Mouse (Mus musculus): ENCODE measurements around the gene Snrpf.
A peak's percentile ranks its signal among the peaks of the same experiment; 100 is the strongest.

The Snrpf gene

DNA sequence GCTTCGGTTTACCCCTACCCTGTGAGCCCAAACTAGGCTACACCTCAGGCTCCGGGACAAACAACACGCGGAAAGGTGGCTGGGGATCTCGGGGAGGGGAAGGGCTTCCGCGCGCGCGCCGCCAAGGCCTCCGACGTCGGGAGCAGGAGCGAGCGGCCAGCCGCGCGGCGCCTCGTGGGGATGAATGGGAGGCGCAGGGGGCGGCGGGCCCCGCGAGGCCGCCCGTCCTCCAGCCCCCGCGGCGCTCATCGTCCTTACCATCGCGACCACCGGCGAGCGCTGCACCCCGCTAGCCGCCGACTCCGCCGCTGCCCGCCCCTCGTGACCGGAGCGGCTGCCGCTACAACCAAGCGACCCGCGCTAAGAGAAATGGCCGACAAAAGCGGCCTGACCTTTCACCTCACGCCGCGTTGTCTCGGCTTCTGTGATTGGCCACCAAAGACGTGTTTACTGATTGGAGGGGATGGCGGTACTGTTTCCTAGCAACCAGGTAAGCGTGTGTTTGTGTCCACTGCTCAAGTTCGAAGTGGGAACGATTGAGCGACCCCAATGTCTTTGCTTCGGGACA, at the start of gene Snrpf:
Gene Snrpf (minus strand): TSS at position 426 of the 568 bp plus-strand sequence.
- peak; percentile 93 for DNase-seq (ENCODE audit: low read depth, low spot score)

DNA sequence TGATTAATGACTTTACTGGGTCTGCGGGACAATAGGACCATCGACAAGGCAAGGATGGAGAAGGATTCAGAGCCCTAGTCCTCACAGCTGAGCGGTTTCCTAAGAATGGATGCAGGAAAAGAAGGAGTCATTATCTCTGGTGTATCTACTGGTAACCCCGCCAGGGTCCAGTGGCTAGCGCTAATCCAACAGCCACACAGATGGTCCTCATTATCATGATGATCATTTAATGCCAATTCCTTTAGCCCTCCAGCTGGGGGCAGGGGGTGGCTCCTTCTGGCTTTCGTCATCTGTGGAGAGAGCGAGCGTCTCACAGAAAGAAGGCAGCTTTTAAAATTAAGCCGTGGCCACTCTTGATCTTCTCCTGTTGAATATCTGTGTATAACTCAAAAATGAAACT, 46.4 kb upstream of the Snrpf start:
- DNase-seq (ENCODE audit: low read depth, low spot score), result no peak

DNA sequence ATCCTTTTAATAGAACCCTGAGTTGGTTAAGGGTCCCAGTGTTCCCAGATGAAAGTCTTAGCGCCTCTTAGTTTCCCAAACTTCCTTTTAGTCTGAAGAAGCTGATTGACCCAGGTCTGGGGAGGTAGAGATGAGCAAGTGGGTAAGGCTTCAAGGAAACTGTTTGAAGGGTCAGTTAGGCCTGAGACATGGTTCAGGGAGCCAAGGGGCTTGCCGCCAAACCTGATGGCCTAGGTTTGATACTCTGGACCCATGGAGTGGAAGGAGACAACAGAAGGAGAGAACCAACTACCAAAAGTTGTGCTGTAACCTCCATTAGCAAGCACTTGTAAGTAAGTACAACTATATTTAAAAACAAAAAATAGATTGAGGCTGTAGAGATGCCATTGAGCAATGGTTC, 44.5 kb upstream of the Snrpf start:
- DNase-seq (ENCODE audit: low read depth, low spot score), result no peak

DNA sequence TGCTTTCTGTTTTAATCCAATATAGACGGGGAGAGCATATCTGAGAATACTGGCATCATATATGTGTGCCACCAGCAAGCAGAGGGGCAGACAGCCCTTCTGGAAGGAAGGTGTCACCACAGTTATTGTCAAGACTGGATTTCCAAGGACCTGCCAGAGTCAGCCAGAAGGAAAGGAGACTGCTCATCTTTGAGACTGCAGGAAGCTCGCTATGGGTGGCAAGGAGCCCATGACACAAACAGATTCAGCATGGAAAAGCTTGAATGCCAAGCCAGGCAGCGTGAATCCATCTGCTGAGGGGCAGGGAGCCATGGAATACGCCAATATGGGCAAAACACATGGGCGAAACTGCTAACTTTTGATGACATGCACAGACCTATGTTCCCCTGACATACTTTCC, 44.1 kb upstream of the Snrpf start:
- DNase-seq (ENCODE audit: low read depth, low spot score), result no peak

DNA sequence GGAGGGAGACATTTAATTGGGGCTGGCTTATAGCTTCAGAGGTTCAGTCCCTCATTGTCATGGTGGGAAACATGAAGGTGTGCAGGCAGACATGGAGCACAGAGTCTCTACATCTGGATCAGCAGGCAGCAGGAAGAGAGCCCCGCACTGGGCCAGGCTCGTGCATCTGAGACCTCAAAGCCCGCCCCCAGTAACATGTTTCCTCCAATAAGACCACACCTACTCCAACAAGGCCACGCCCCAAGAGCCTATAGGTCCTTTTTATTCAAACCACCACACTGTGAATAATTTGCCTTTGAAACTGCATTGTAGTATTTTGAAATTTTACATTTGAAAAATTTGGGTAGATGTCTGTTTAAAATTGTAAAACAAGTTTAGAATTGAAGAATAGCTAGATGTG, 42.6 kb upstream of the Snrpf start:
- DNase-seq (ENCODE audit: low read depth, low spot score), result no peak

DNA sequence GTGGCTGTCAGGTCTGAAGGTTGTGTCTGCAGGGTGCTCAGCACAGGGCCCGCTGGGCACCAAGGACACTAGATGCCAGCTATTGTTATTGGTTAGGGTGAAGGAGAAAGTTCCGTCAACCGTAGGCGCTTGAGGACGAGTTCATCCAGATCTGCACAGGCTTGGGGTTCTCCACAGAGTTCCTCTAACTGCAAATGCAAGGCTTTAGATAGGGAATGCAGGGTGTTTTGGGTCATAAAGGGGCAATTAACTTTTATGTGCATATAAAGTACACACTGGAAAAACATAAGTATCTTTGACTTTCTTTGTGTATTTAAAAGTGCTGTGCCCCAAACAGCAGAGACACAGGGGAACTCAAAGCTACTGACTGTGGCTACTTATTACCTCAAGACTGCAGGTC, 40.8 kb upstream of the Snrpf start:
- DNase-seq (ENCODE audit: low read depth, low spot score), result no peak

DNA sequence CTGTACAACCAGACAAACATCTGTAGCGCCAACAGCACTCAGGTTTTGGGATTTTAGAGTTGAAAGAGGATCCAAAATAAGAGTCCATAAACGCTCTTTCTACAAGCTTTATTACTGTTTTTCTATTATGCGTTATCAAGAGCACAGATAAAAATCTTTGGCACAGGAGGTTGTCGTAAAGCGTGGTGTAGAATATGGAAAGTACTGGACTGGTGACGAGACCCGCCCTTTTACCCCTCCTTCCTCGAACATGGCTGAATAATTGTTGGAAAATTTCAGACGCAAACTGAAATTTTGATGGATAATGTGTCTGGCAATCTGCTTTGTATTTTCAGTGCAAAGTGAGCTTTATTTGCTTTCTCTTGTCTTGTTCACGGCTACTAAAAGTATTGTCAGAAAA, 34.6 kb upstream of the Snrpf start:
- DNase-seq (ENCODE audit: low read depth, low spot score), result no peak

DNA sequence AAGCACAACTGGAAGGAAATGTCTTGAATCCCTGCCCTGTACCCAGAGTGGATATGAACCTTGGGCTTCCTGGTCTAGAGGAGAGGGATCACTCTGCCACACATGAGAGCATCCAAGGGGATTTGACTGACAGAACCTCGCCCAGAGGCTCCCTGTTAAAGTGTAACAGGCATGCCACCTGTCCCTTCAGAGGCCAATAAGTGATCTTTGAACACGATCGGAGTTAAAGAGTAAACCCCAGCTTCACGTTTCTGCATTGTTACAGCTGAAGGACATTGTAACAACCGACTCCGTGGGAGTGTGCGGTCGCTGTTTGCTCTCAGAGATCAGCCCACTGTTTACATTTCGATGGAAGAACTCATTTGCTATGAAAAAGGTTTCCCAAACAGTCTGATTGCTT, 34.2 kb upstream of the Snrpf start:
- DNase-seq (ENCODE audit: low read depth, low spot score), result no peak

DNA sequence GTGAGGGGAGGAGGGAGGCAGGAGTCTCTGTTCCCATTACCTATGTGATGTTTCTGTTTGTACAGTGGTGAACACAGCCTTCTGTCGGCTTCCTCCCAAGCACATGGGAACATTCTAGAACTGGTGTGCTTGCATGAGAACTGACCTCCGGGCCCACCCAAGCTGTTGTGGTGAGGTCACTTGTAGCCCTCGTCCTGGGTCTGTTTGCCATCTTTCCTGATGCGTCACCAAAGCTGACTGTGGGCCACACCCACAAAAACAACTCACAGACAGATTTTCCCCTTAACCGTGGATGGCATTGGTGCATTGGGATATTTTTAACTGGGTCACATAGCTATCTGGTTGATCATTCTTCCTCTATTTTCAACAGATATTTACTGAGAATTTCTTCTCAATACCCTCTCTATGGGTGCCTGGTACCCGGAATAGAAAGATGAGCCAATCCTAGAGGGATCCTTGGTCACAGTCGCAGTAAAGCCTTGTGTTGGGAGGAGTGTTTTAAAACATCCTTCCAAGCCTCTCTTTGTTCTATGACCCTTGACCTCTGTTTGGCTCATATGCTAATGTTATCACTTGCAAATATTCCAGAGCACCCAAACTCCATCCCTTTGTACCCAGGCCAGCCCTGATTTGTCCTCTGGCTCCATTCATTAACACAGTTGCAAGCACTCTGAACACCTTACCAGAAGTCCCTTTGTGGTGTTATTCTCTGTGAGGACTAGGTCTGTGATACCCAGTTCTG, 31.1 kb upstream of the Snrpf start:
- DNase-seq (ENCODE audit: low read depth, low spot score), result no peak

DNA sequence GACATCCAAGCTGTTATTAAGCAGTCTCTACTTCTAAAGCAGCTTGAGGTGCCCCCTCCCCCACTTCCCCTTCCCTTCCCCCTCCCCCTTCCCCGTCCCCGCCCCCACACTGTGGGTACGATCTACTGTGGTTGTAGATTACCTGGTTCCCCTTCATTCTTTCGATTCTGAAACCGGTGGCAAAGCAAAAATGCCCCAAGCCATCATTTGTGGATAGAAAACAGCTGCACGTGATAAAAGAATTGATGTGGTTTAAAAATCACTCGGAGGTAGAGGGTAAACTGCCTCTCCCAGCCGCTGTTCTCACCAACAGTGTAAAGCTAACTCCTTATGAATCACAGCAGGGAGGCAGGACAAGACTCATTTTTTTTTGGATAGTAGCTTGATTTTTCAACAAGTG, 25.3 kb upstream of the Snrpf start:
- DNase-seq (ENCODE audit: low read depth, low spot score), result peak; percentile 49

DNA sequence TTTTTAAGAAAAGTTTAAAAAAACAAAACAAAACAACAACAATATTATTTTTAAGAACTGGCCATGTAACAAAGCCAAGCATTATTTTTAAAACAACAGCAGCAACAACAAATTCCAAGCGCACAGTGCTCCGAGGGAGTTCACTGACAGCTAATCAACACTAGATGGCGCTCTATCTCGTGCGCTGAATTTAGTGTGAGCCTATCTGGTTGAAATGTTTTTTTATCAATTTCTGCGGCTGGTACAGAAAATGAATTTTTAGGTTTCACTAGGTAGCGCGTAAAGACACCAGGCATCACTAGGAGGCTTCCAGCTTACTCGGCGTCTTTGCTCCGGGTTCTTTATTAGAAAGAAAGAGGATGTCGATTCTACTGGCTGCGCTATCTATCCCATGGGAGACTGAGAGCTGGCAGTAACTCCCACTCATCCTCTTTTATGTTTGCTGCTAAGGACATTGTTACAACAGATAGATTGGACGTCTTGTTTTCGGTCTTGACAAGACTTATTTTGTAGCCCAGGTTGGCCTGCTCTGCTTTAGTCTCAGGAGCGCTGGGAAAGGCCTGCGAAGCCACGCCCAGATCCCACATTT, 22.0 kb upstream of the Snrpf start:
- DNase-seq (ENCODE audit: low read depth, low spot score), result peak; percentile 55

DNA sequence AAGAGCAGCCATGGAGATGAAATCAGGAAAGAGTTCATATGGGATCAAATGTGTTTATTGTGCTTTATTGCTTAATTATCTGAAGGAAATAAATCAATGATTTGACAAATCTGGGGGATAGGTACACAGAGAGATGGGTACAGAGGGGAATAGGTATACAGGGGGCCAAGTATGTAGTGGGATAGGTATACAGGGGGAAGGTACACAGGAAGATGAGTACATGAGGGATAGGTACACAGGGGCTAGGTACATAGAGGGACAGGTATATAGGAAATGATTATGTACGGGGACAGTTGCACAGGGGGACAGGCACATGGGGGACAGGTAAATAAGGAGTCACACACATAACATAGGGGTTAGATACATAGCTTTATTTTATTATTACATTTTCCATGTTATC, 21.4 kb upstream of the Snrpf start:
- DNase-seq (ENCODE audit: low read depth, low spot score), result no peak

DNA sequence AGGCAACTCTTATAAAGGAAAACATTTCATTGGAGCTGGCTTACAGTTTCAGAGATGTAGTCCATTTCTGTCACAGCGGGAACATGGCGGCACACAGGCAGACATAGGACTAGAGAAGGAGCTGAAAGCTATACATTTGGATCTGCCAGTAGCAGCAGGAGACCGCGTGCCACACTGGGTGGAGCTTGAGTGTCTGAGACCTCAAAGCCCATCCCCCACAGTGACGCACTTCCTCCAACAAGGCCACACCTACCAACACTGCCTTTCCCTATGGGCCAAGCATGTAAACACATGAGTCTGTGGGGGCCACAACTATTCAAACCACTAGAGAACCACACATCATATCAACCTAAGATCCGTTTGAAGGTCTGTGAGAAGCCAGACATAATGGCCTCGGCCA, 19.7 kb upstream of the Snrpf start:
- DNase-seq (ENCODE audit: low read depth, low spot score), result no peak

DNA sequence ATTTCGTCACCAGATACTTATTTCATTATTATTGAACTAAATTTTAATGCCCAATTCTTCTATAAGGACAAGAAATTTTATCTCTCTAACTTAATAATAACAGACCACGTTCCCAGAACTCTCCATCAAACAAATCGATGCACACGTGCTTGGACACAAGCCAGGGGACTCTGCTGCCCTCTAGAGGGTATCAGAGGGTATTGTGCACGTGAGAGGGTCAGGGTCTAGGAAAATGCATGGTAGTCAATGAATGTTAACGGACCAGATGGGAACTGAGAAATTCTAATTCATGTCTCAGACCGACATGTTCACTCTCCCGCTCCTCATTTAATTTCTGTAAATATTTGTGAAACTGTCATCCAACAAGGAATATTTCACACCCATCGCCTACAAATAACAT, 18.5 kb upstream of the Snrpf start:
- peak; percentile 28 for DNase-seq (ENCODE audit: low read depth, low spot score)

DNA sequence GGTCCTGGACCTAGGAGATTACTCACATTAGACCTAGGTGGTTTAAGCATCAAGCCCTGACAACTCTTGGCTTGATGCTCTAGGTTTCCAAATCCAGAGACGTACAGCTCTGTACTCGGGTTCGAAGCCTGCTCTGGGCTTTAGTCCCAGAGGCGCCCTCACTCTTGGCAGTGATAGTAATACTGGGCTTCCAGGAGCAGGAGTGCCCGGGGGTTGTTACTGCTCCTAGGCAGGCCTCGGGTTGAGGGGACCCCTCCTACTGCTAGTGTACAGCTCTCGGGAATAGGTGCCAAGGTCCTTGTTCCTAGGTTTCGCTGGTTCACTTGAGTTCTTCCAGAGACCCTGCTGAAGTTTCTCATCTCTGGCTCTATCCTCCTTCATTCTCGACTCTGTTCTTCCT, 16.8 kb upstream of the Snrpf start:
- DNase-seq (ENCODE audit: low read depth, low spot score), result no peak

DNA sequence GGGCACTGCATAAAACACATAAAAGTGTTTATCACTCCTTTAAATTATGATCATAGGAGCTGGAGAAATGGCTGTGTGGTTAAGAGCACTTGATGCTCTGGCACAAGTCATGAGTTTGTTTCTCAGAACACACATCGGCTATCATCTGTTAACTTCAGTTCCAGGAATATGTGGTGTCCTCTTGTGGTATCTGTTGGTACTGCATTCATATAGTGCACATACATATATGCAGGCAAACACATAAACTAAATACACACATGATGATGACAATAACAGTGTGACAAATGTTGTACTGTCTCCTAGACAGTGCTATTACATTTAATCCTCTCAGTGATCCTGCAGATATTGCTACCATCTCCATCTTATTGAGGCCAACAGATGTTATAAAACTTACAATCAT, 13.8 kb upstream of the Snrpf start:
- no peak for DNase-seq (ENCODE audit: low read depth, low spot score)

DNA sequence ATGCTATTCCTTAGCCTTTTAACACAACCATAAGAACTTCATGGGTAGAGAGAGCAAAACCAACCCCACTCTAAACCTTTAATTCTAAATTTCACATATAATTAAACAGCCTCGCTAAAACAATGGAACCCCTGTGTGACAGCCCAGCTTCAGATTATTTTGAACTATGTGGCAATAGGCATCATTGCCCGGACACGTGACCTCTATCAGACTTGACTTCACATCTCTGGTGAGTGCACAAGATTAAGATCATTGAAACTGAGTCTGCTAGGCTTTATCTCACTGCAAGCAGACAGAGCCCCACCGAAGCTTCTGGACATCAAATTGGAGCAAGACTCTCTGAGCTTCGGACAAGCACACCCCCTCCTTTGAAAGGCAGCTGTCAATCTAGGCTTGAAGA, 12.8 kb upstream of the Snrpf start:
- DNase-seq (ENCODE audit: low read depth, low spot score), result no peak

DNA sequence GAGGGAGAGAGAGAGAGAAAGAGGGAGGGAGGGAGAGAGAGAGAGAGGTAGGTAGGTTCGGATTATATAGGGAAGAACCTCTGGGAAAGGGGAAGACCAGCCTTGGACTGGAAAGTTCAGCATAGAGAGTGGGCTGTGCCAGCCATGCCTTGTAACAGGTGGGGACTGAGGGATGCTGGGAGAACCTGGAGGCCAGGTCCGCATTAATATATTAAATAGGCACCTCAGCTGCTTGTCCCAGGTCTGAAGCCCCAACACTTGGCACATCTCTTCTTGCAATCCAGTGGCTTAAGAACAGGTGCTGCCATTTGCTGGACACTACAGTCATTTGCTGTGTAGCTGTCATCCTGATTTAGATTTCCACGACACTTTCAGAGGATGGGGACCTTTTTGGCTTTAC, 7.1 kb upstream of the Snrpf start:
- DNase-seq (ENCODE audit: low read depth, low spot score), result no peak

DNA sequence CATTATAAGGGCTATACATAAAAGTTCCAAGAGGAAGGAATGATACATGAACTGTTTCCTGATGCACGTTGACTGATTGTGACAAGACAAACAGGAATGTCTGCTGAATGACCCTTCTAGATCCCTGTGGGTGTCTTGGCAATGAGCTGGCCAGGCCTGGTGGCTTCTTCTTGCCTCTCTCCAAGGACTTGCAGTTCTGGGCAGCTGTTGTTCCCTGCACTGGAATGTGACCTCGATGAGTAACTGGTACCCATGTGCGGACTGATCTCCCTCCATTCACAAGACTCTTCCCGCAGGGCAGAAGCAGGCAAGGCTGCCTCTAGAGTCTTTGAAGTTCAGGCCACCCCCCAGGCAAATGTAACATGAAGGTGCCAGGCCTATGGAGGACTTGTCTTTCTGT, 6.3 kb upstream of the Snrpf start:
- no peak for DNase-seq (ENCODE audit: low read depth, low spot score)

DNA sequence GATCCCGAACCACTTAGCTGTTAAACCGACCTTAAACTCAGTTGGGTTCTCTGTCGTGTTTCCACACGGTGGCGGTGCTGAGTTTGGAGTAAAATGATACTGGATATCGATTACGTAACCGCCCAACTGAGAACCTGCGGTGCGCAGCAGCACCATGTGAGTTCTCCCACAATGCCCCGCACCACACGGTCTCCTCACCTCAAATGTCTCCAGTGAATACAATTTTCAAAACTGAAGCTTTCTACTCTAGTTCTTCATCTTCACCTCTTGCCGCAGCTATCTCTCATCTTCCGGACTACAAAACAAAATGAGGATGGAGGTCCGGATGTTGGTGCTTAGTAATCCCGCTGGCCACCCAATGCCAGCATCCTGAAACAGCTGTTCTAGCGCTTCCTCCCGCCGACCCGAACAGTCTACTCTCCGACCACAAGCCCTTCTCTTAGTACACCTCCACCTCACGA, 4.5 kb upstream of the Snrpf start:
- DNase-seq (ENCODE audit: low read depth, low spot score), result peak; percentile 90

DNA sequence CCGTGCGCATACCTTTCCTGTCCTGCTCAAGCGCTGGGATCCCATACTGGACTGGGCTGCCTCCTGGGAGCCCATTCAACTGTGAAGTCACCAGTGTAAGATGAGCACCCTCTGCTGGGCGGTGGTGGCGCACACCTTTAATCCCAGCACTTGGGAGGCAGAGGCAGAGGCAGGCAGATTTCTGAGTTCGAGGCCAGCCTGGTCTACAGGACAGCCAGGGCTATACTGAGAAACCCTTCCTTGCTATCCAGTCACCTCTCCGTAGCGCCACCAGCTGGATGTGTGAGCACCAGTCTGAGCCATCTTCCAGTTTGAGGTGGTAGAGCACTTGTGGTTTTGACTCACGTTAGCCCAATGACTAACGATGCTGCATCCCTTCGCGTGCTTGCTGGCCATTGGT, 3.0 kb upstream of the Snrpf start:
- peak; percentile 24 for DNase-seq (ENCODE audit: low read depth, low spot score)

DNA sequence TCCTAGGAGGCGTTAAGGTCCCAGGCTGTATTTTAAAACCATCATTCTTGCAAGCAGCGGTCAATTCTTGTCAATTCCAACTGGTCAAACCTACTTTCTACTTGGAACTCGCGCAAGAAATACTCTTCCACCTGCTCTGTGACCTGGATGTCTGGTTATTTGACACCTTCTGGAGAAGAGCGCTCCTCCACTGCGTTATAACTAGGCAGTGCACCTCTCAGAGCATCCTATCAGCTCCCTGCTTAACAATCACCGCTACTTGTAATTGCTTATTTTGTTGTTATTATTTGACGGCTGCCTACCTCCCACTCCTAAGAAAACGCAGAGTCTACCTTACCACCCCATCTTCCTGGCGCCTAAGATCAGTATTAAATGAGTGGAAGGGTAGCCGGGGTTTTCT, 710 bp downstream of the Snrpf start:
- no peak for DNase-seq (ENCODE audit: low read depth, low spot score)

DNA sequence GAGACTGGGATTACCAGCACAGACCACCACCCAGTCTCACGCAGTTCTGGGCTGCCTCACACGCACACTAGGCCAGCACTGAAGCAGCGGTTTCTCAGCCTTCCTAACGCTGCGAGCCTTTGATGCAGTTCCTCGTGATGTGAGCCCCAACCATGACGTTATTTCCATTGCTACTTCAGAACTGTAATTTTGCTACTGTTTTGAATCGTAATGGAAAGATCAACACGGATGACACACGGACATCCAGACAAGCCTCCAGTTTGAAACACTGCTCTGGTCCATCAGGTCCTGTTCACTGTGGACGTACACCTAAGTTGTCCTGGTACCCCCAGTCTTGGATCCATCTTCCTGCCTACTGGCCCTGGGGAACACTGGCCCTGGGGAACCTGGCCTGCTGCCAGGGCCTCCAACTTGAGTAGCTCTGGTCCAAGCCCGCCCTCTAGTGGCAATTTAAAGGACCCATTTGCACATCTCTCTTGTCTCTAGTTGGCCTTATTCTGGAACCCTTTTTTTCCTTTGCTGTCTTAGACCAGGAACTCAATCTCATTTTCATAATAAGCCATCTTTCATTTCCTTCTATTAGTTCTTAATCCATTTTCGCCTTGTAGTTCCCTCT, 12.1 kb downstream of the Snrpf start:
- DNase-seq (ENCODE audit: low read depth, low spot score), result peak; percentile 79
